Mouse (Mus musculus): ENCODE data around the gene Ganab. TPM values are rescaled to one million over a fixed set of nuclear protein-coding genes. Genes with fewer than 3 reads are reported as not detected.

Gene Ganab
- polyA plus RNA-seq, 1 experiment from 2014 or later = 50.8 TPM

- no peak for ATAC-seq (ENCODE audit: low read depth)
- WGBS (ENCODE audit: insufficient replicate concordance) = 2% methylated on average over 13 of the region's 13 CpGs
Measured at GRCm38 (mm10) chr19:8898576-8898975, 705 bp downstream of the Ganab start.

GRCm38 (mm10) chr19:8899079-8899478 lies 1.2 kb downstream of the Ganab start:
- peaks cover 26% of the 10 kb centered on the region for H3K4me1 ChIP-seq (ENCODE audit: control insufficient read depth, low read depth, low read length)
- H3K9me3 ChIP-seq (replicated peaks; ENCODE audit: control insufficient read depth, low read length) = no peaks in the 10 kb centered on the region
- peak overlapping the region; percentile 95 for H3K4me3 ChIP-seq (ENCODE audit: low read depth, low read length)
- no peaks in the 10 kb centered on the region for H3K27me3 ChIP-seq (ENCODE audit: control insufficient read depth, insufficient read depth, low read depth, low read length)
- peak overlapping the region; percentile 88 for H3K4me2 ChIP-seq (ENCODE audit: low read depth, low read length)
- H3K9ac ChIP-seq (ENCODE audit: low read depth, low read length) = peak overlapping the region; percentile 98
- 32% methylated on average over 3 of the region's 3 CpGs for WGBS (ENCODE audit: insufficient replicate concordance)
- peak overlapping the region; percentile 66 for H3K27ac ChIP-seq (ENCODE audit: low read length)
- ATAC-seq (ENCODE audit: low read depth) = no peak
- H3K36me3 ChIP-seq (ENCODE audit: control insufficient read depth, insufficient read depth) = peaks cover 20% of the 10 kb centered on the region

More at GRCm38 (mm10) chr19:8898576-8898975, 705 bp downstream of the Ganab start:
- Histone ChIP-seq H3K4me1 (ENCODE audit: control insufficient read depth, low read depth, low read length) (peaks cover 31% of the 10 kb centered on the region), H3K9ac (ENCODE audit: low read depth, low read length) (peak overlapping the region; percentile 98), H3K4me2 (ENCODE audit: low read depth, low read length) (peak overlapping the region; percentile 88), H3K9me3 (replicated peaks; ENCODE audit: control insufficient read depth, low read length) (no peaks in the 10 kb centered on the region), H3K4me3 (ENCODE audit: low read depth, low read length) (peak overlapping the region; percentile 95), H3K27ac (ENCODE audit: low read length) (peak overlapping the region; percentile 92), H3K36me3 (ENCODE audit: control insufficient read depth, insufficient read depth) (peaks cover 20% of the 10 kb centered on the region), H3K27me3 (ENCODE audit: control insufficient read depth, insufficient read depth, low read depth, low read length) (no peaks in the 10 kb centered on the region)

GRCm38 (mm10) chr19:8903412-8903811 lies 5.5 kb downstream of the Ganab start:
- H3K9me3 ChIP-seq (replicated peaks; ENCODE audit: control insufficient read depth, low read length) = no peaks in the 10 kb centered on the region
- H3K4me2 ChIP-seq (ENCODE audit: low read depth, low read length) = no peak overlapping the region
- peaks cover 9% of the 10 kb centered on the region for H3K4me1 ChIP-seq (ENCODE audit: control insufficient read depth, low read depth, low read length)
- 83% methylated on average over 5 of the region's 5 CpGs for WGBS (ENCODE audit: insufficient replicate concordance)
- ATAC-seq (ENCODE audit: low read depth) = no peak
- H3K9ac ChIP-seq (ENCODE audit: low read depth, low read length) = no peak overlapping the region
- no peak overlapping the region for H3K27ac ChIP-seq (ENCODE audit: low read length)
- no peaks in the 10 kb centered on the region for H3K27me3 ChIP-seq (ENCODE audit: control insufficient read depth, insufficient read depth, low read depth, low read length)
- peaks cover 43% of the 10 kb centered on the region for H3K36me3 ChIP-seq (ENCODE audit: control insufficient read depth, insufficient read depth)
- H3K4me3 ChIP-seq (ENCODE audit: low read depth, low read length) = no peak overlapping the region

GRCm38 (mm10) chr19:8908531-8908930 lies 10.7 kb downstream of the Ganab start:
- no peak overlapping the region for H3K9ac ChIP-seq (ENCODE audit: low read depth, low read length)
- no peak overlapping the region for H3K4me3 ChIP-seq (ENCODE audit: low read depth, low read length)
- H3K27ac ChIP-seq (ENCODE audit: low read length) = no peak overlapping the region
- H3K4me2 ChIP-seq (ENCODE audit: low read depth, low read length) = no peak overlapping the region
- no peaks in the 10 kb centered on the region for H3K9me3 ChIP-seq (replicated peaks; ENCODE audit: control insufficient read depth, low read length)
- WGBS (ENCODE audit: insufficient replicate concordance) = 81% methylated on average over 6 of the region's 6 CpGs
- H3K4me1 ChIP-seq (ENCODE audit: control insufficient read depth, low read depth, low read length) = no peaks in the 10 kb centered on the region
- no peaks in the 10 kb centered on the region for H3K27me3 ChIP-seq (ENCODE audit: control insufficient read depth, insufficient read depth, low read depth, low read length)
- peaks cover 82% of the 10 kb centered on the region for H3K36me3 ChIP-seq (ENCODE audit: control insufficient read depth, insufficient read depth)
- ATAC-seq (ENCODE audit: low read depth) = no peak

- no peak overlapping the region for H3K4me2 ChIP-seq (ENCODE audit: low read depth, low read length)
- ATAC-seq (ENCODE audit: low read depth) = no peak
- no peaks in the 10 kb centered on the region for H3K9me3 ChIP-seq (replicated peaks; ENCODE audit: control insufficient read depth, low read length)
- H3K4me3 ChIP-seq (ENCODE audit: low read depth, low read length) = no peak overlapping the region
- H3K4me1 ChIP-seq (ENCODE audit: control insufficient read depth, low read depth, low read length) = no peaks in the 10 kb centered on the region
- 89% methylated on average over 5 of the region's 5 CpGs for WGBS (ENCODE audit: insufficient replicate concordance)
- H3K27ac ChIP-seq (ENCODE audit: low read length) = no peak overlapping the region
- H3K36me3 ChIP-seq (ENCODE audit: control insufficient read depth, insufficient read depth) = peaks cover 91% of the 10 kb centered on the region
- no peak overlapping the region for H3K9ac ChIP-seq (ENCODE audit: low read depth, low read length)
- H3K27me3 ChIP-seq (ENCODE audit: control insufficient read depth, insufficient read depth, low read depth, low read length) = no peaks in the 10 kb centered on the region
Measured at GRCm38 (mm10) chr19:8911810-8912209, 13.9 kb downstream of the Ganab start.

- peaks cover 69% of the 10 kb centered on the region for H3K36me3 ChIP-seq (ENCODE audit: control insufficient read depth, insufficient read depth)
- 85% methylated on average over 3 of the region's 3 CpGs for WGBS (ENCODE audit: insufficient replicate concordance)
- no peaks in the 10 kb centered on the region for H3K9me3 ChIP-seq (replicated peaks; ENCODE audit: control insufficient read depth, low read length)
- no peaks in the 10 kb centered on the region for H3K27me3 ChIP-seq (ENCODE audit: control insufficient read depth, insufficient read depth, low read depth, low read length)
- no peak overlapping the region for H3K4me3 ChIP-seq (ENCODE audit: low read depth, low read length)
- H3K27ac ChIP-seq (ENCODE audit: low read length) = no peak overlapping the region
- H3K9ac ChIP-seq (ENCODE audit: low read depth, low read length) = no peak overlapping the region
- no peaks in the 10 kb centered on the region for H3K4me1 ChIP-seq (ENCODE audit: control insufficient read depth, low read depth, low read length)
- no peak for ATAC-seq (ENCODE audit: low read depth)
- H3K4me2 ChIP-seq (ENCODE audit: low read depth, low read length) = no peak overlapping the region
Measured at GRCm38 (mm10) chr19:8914212-8914611, 16.3 kb downstream of the Ganab start.

- no peak for ATAC-seq (ENCODE audit: low read depth)
- H3K27ac ChIP-seq (ENCODE audit: low read length) = no peak overlapping the region
- no peak overlapping the region for H3K4me3 ChIP-seq (ENCODE audit: low read depth, low read length)
- H3K4me2 ChIP-seq (ENCODE audit: low read depth, low read length) = no peak overlapping the region
- H3K36me3 ChIP-seq (ENCODE audit: control insufficient read depth, insufficient read depth) = peaks cover 24% of the 10 kb centered on the region
- H3K9ac ChIP-seq (ENCODE audit: low read depth, low read length) = no peak overlapping the region
- peaks cover 16% of the 10 kb centered on the region for H3K4me1 ChIP-seq (ENCODE audit: control insufficient read depth, low read depth, low read length)
- H3K27me3 ChIP-seq (ENCODE audit: control insufficient read depth, insufficient read depth, low read depth, low read length) = no peaks in the 10 kb centered on the region
- H3K9me3 ChIP-seq (replicated peaks; ENCODE audit: control insufficient read depth, low read length) = no peaks in the 10 kb centered on the region
- WGBS (ENCODE audit: insufficient replicate concordance) = 78% methylated on average over 3 of the region's 3 CpGs
Measured at GRCm38 (mm10) chr19:8919000-8919399, 21.1 kb downstream of the Ganab start.

- no peak for ATAC-seq (ENCODE audit: low read depth)
- H3K4me3 ChIP-seq (ENCODE audit: low read depth, low read length) = peak overlapping the region; percentile 87
- H3K4me1 ChIP-seq (ENCODE audit: control insufficient read depth, low read depth, low read length) = peaks cover 16% of the 10 kb centered on the region
- H3K27ac ChIP-seq (ENCODE audit: low read length) = peak overlapping the region; percentile 96
- peak overlapping the region; percentile 92 for H3K4me2 ChIP-seq (ENCODE audit: low read depth, low read length)
- H3K9ac ChIP-seq (ENCODE audit: low read depth, low read length) = peak overlapping the region; percentile 90
- peaks cover 17% of the 10 kb centered on the region for H3K36me3 ChIP-seq (ENCODE audit: control insufficient read depth, insufficient read depth)
- 58% methylated on average over 6 of the region's 6 CpGs for whole genome bisulfite sequencing (ENCODE audit: insufficient replicate concordance)
- H3K27me3 ChIP-seq (ENCODE audit: control insufficient read depth, insufficient read depth, low read depth, low read length) = no peaks in the 10 kb centered on the region
- no peaks in the 10 kb centered on the region for H3K9me3 ChIP-seq (replicated peaks; ENCODE audit: control insufficient read depth, low read length)
Measured at GRCm38 (mm10) chr19:8919684-8920072, 21.8 kb downstream of the Ganab start.

- no peaks in the 10 kb centered on the region for H3K9me3 ChIP-seq (replicated peaks; ENCODE audit: control insufficient read depth, low read length)
- H3K27me3 ChIP-seq (ENCODE audit: control insufficient read depth, insufficient read depth, low read depth, low read length) = no peaks in the 10 kb centered on the region
- H3K27ac ChIP-seq (ENCODE audit: low read length) = peak within 1 kb of the TSS; percentile 96
- ATAC-seq (ENCODE audit: low read depth) = peak; percentile 96
- H3K9ac ChIP-seq (ENCODE audit: low read depth, low read length) = peak within 1 kb of the TSS; percentile 90
- WGBS (ENCODE audit: insufficient replicate concordance) = under 1% methylated on average over 48 of the region's 50 CpGs
- peak within 1 kb of the TSS; percentile 92 for H3K4me2 ChIP-seq (ENCODE audit: low read depth, low read length)
- H3K4me1 ChIP-seq (ENCODE audit: control insufficient read depth, low read depth, low read length) = peaks cover 16% of the 10 kb centered on the region
- peak within 1 kb of the TSS; percentile 87 for H3K4me3 ChIP-seq (ENCODE audit: low read depth, low read length)
- peaks cover 12% of the 10 kb centered on the region for H3K36me3 ChIP-seq (ENCODE audit: control insufficient read depth, insufficient read depth)
Measured at GRCm38 (mm10) chr19:8920073-8920736, 22.3 kb downstream of the Ganab start, which contains the start of gene B3gat3. Gene B3gat3 (plus strand): TSS chr19:8920374.
